Mouse (Mus musculus) liver, embryonic 13.5 days (tissue): Measurements from ENCODE around the gene Slc25a19. TPM values are rescaled to one million over a fixed set of nuclear protein-coding genes. Genes with fewer than 3 reads are reported as not detected.

Experiments
- ATAC-seq: fragments of 200-750 bp; cut with Nextera tagmentation; 2 replicates; pipeline ENCODE4 v1.8.0; 2017; ENCODE audit warnings: low read depth, mild to moderate bottlenecking, moderate number of reproducible peaks, moderate library complexity
- DNase-seq: peaks from one replicate; pipeline ENCODE4 v3.0.0; 2022
- H3K27ac ChIP-seq: fragments of 300-500 bp; sonication (generic); 2 replicates; pipeline ENCODE4 v1.5.1; 2015; ENCODE audit warnings: moderate library complexity, mild to moderate bottlenecking, inconsistent platforms
- H3K27me3 ChIP-seq: fragments of 300-500 bp; sonication (generic); 2 replicates; pipeline ENCODE4 v1.6.1; 2015; ENCODE audit warnings: mild to moderate bottlenecking, inconsistent platforms
- H3K36me3 ChIP-seq: fragments of 300-500 bp; sonication (generic); 2 replicates; pipeline ENCODE4 v1.6.1; 2015; ENCODE audit warnings: mild to moderate bottlenecking, inconsistent platforms
- H3K4me1 ChIP-seq: fragments of 300-500 bp; sonication (generic); replicated peaks from 2 replicates; pipeline ENCODE4 v1.6.1; 2015; ENCODE audit warnings: inconsistent platforms
- H3K4me2 ChIP-seq: fragments of 300-500 bp; sonication (generic); 2 replicates; pipeline ENCODE4 v1.6.1; 2015; ENCODE audit warnings: inconsistent platforms, mild to moderate bottlenecking, moderate library complexity
- H3K4me3 ChIP-seq: fragments of 300-500 bp; sonication (generic); replicated peaks from 2 replicates; pipeline ENCODE4 v1.5.1; 2015; ENCODE audit warnings: mild to moderate bottlenecking, inconsistent platforms
- H3K9ac ChIP-seq: fragments of 300-500 bp; sonication (generic); 2 replicates; pipeline ENCODE4 v1.6.1; 2015; ENCODE audit warnings: mild to moderate bottlenecking, inconsistent platforms
- H3K9me3 ChIP-seq: fragments of 300-500 bp; sonication (generic); replicated peaks from 2 replicates; pipeline ENCODE4 v1.6.1; 2016; ENCODE audit warnings: inconsistent platforms
- WGBS: fragments of 180-500 bp; shearing (Covaris S2); methylation state at CpG from one replicate; pipeline ENCODE4 v1.1.7; 2015; ENCODE audit not compliant: insufficient replicate concordance; 5-methylcytosine and 5-hydroxymethylcytosine counted together
- polyA plus RNA-seq: library from polyadenylated mRNA; unstranded; fragments of >200 nt; fragmentation: Nextera tagmentation; extraction: Ambion mirVana; gene quantifications from 2 replicates; pipeline ENCODE4 v1.2.1, GENCODE M21; 2015

The Slc25a19 gene
- 12.2 and 15.8 TPM in 2 replicates for polyA plus RNA-seq

GRCm38 (mm10) chr11:115627705-115628464 is at the start of gene Slc25a19:
Slc25a19 (minus strand) TSS chr11:115628295.
- under 1% methylated on average over 47 of the region's 47 CpGs for WGBS
- ATAC-seq (peak; percentile 99), DNase-seq (peak; percentile 99)
- H3K4me2 ChIP-seq = peak within 1 kb of the TSS; percentile 94
- no peaks in the 10 kb centered on the region for H3K9me3 ChIP-seq
- H3K27me3 ChIP-seq = no peaks in the 10 kb centered on the region
- H3K36me3 ChIP-seq = peaks cover 13% of the 10 kb centered on the region
- H3K4me3 ChIP-seq = peak within 1 kb of the TSS; percentile 79
- H3K9ac ChIP-seq = peak within 1 kb of the TSS; percentile 82
- peaks cover 43% of the 10 kb centered on the region for H3K4me1 ChIP-seq
- peak within 1 kb of the TSS; percentile 81 for H3K27ac ChIP-seq

GRCm38 (mm10) chr11:115677511-115677910 is 49.4 kb upstream of the Slc25a19 start:
- WGBS = 80% methylated on average over 3 of the region's 3 CpGs
- H3K4me3 ChIP-seq = no peak overlapping the region
- H3K9ac ChIP-seq = no peak overlapping the region
- H3K4me1 ChIP-seq = peaks cover 60% of the 10 kb centered on the region
- no peaks in the 10 kb centered on the region for H3K9me3 ChIP-seq
- ATAC-seq (no peak), DNase-seq (no peak)
- H3K27ac ChIP-seq = no peak overlapping the region
- peaks cover 34% of the 10 kb centered on the region for H3K36me3 ChIP-seq
- no peaks in the 10 kb centered on the region for H3K27me3 ChIP-seq
- H3K4me2 ChIP-seq = no peak overlapping the region

- ATAC-seq (no peak), DNase-seq (no peak)
- 70% methylated on average over 8 of the region's 8 CpGs for WGBS
- Histone ChIP-seq H3K27ac (no peak overlapping the region), H3K9ac (no peak overlapping the region), H3K4me3 (no peak overlapping the region), H3K9me3 (no peaks in the 10 kb centered on the region), H3K36me3 (peaks cover 26% of the 10 kb centered on the region), H3K4me2 (no peak overlapping the region), H3K27me3 (no peaks in the 10 kb centered on the region), H3K4me1 (peaks cover 65% of the 10 kb centered on the region)
Observed at GRCm38 (mm10) chr11:115676738-115677137, 48.6 kb upstream of the Slc25a19 start.

- 36% methylated on average over 9 of the region's 9 CpGs for WGBS
- H3K27ac ChIP-seq = peak overlapping the region; percentile 35; the same call in 1 of the 2 replicates
Observed at GRCm38 (mm10) chr11:115674235-115674865, 46.3 kb upstream of the Slc25a19 start.

GRCm38 (mm10) chr11:115673471-115674234 is 45.6 kb upstream of the Slc25a19 start:
- 0 out of 2 replicates have a peak overlapping the region, but pooled peaks have one; percentile 8 for H3K9ac ChIP-seq
- H3K27me3 ChIP-seq = no peaks in the 10 kb centered on the region
- H3K4me2 ChIP-seq = no peak overlapping the region
- no peaks in the 10 kb centered on the region for H3K9me3 ChIP-seq
- H3K36me3 ChIP-seq = peaks cover 13% of the 10 kb centered on the region
- H3K27ac ChIP-seq = no peak overlapping the region
- H3K4me3 ChIP-seq = no peak overlapping the region
- no peak for ATAC-seq
- no peak for DNase-seq
- H3K4me1 ChIP-seq = peaks cover 81% of the 10 kb centered on the region
- 62% methylated on average over 9 of the region's 9 CpGs for WGBS

More at GRCm38 (mm10) chr11:115674235-115674865, 46.3 kb upstream of the Slc25a19 start:
- no peaks in the 10 kb centered on the region for H3K9me3 ChIP-seq
- peak; percentile 54; the same call in 1 of the 2 replicates for ATAC-seq
- DNase-seq = no peak
- peaks cover 81% of the 10 kb centered on the region for H3K4me1 ChIP-seq
- H3K4me2 ChIP-seq = peak overlapping the region; percentile 35
- no peak overlapping the region for H3K4me3 ChIP-seq
- H3K27me3 ChIP-seq = no peaks in the 10 kb centered on the region
- H3K9ac ChIP-seq = peak overlapping the region; percentile 8; the same call in 1 of the 2 replicates
- peaks cover 14% of the 10 kb centered on the region for H3K36me3 ChIP-seq

- Histone ChIP-seq H3K4me3 (no peak overlapping the region), H3K9ac (no peak overlapping the region), H3K27ac (no peak overlapping the region), H3K9me3 (no peaks in the 10 kb centered on the region), H3K27me3 (no peaks in the 10 kb centered on the region), H3K4me1 (peaks cover 76% of the 10 kb centered on the region), H3K4me2 (no peak overlapping the region), H3K36me3 (peaks cover 4% of the 10 kb centered on the region; the same call in 1 of the 2 replicates)
- no peak for DNase-seq
- 74% methylated on average over 7 of the region's 7 CpGs for WGBS
- ATAC-seq = no peak
Observed at GRCm38 (mm10) chr11:115672226-115672987, 44.3 kb upstream of the Slc25a19 start.

- Histone ChIP-seq H3K4me3 (no peak overlapping the region), H3K27me3 (no peaks in the 10 kb centered on the region), H3K36me3 (no peaks in the 10 kb centered on the region), H3K27ac (no peak overlapping the region), H3K9ac (no peak overlapping the region), H3K4me1 (peaks cover 57% of the 10 kb centered on the region), H3K9me3 (no peaks in the 10 kb centered on the region), H3K4me2 (no peak overlapping the region)
- 45% methylated on average over 5 of the region's 5 CpGs for WGBS
- ATAC-seq (no peak), DNase-seq (no peak)
Observed at GRCm38 (mm10) chr11:115670451-115671050, 42.5 kb upstream of the Slc25a19 start.

- H3K27ac ChIP-seq = no peak overlapping the region
Observed at GRCm38 (mm10) chr11:115663676-115664335, 35.7 kb upstream of the Slc25a19 start.

GRCm38 (mm10) chr11:115660376-115660775 is 32.3 kb upstream of the Slc25a19 start:
- Histone ChIP-seq H3K4me3 (no peak overlapping the region), H3K27ac (no peak overlapping the region), H3K36me3 (peaks cover 15% of the 10 kb centered on the region), H3K9ac (no peak overlapping the region), H3K27me3 (no peaks in the 10 kb centered on the region), H3K4me2 (no peak overlapping the region), H3K4me1 (peaks cover 30% of the 10 kb centered on the region), H3K9me3 (no peaks in the 10 kb centered on the region)
- no peak for DNase-seq
- ATAC-seq = no peak
- 87% methylated on average over 4 of the region's 4 CpGs for WGBS

More at GRCm38 (mm10) chr11:115663676-115664335, 35.7 kb upstream of the Slc25a19 start:
- H3K36me3 ChIP-seq = peaks cover 12% of the 10 kb centered on the region
- DNase-seq (no peak), ATAC-seq (no peak)
- WGBS = 66% methylated on average over 4 of the region's 4 CpGs
- no peak overlapping the region for H3K4me2 ChIP-seq
- peaks cover 18% of the 10 kb centered on the region for H3K4me1 ChIP-seq
- no peak overlapping the region for H3K4me3 ChIP-seq
- no peaks in the 10 kb centered on the region for H3K9me3 ChIP-seq
- H3K27me3 ChIP-seq = no peaks in the 10 kb centered on the region
- no peak overlapping the region for H3K9ac ChIP-seq

- Histone ChIP-seq H3K9ac (no peak overlapping the region), H3K4me2 (no peak overlapping the region), H3K4me1 (peaks cover 20% of the 10 kb centered on the region; the same call in 1 of the 2 replicates), H3K36me3 (peaks cover 29% of the 10 kb centered on the region), H3K27ac (no peak overlapping the region), H3K4me3 (no peak overlapping the region), H3K27me3 (no peaks in the 10 kb centered on the region), H3K9me3 (no peaks in the 10 kb centered on the region)
- 44% methylated on average over 6 of the region's 6 CpGs for WGBS
- ATAC-seq (no peak), DNase-seq (no peak)
Observed at GRCm38 (mm10) chr11:115658521-115658920, 30.4 kb upstream of the Slc25a19 start.
